Mouse (Mus musculus): ENCODE measurements around the gene H1f0. TPM values are rescaled to one million over a fixed set of nuclear protein-coding genes. Genes with fewer than 3 reads are reported as not detected.

H1f0 gene
- total RNA-seq, 2 experiments from 2014 or later: 262 to 304 TPM

DNA sequence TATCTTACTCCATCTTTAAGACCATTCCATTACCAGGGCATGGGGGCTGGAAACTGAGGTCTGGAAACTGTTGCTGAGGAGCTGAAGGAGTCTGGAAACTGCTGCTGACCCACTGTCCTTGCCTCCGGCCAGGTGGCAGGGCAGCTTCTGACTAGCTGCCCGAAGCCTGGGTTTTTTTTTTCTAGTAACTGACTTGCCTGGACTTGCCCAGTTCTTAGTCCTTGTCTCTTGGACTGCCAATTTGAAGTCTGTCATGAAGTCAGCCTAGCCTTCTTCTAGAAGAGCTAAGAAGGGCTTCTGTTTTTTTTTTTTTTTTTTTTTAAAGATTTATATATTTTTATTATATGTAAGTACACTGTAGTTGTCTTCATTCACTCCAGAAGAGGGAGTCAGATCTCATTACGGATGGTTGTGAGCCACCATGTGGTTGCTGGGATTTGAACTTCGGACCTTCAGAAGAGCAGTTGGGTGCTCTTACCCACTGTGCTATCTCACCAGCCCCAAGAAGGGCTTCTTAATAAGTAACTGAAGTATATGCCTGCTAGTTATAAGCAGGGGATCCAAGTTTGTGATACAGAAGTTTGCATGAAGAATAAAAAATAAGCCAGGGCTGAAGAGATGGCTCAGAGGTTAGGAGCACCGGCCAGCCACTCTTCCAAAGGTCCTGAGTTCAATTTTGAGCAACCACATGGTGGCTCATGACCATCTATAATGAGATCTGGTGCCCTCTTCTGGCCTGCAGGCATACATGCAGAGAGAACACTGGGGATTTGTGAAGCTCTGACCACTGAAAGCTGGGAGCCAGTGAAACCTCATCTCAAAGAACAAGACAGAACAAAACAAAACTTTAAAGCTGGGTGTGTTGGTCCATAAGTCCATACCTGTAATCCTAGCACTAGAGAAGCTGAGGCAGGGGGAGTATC is 43.1 kb downstream of the H1f0 start:
- peak; percentile 53 for DNase-seq

DNA sequence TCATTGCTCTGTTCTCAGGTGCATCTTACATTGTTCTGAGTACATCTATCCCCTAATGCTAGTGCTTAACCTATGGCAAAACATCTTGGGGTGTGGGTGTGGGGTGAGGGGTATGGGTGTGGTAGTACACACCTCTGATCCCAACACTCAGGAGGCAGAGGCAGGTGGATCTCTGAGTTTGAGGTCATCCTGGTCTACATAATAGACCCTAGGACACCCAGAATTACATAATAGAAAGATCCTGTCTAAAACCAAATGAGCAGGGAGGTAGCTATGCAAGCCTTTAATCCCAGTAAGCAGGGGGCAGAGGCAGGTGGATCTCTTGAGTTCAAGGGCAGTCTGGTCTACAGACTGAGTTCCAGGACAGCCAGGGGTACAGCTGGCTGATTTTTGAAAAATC is 45.5 kb downstream of the H1f0 start:
- DNase-seq: no peak

DNA sequence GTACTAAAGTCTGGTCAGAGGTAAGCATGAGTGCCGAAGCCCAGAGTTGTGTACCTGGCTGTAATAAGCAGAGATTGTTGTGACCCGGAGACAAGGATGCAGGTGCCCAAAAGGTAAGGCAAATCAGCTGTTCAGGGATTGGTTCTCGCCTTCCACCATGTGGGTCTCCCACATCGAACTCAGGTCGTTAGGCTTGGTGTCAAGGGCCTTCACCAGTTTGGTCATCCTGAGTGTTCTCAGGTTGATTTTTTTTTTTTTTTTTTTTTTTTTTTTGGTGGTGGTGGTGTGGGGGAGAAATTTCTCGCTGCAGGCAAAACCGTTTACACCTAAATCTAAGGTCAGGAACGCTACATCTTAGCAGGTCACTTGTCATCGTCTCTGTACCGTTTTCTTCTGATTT is 46.2 kb downstream of the H1f0 start:
- no peak for DNase-seq

DNA sequence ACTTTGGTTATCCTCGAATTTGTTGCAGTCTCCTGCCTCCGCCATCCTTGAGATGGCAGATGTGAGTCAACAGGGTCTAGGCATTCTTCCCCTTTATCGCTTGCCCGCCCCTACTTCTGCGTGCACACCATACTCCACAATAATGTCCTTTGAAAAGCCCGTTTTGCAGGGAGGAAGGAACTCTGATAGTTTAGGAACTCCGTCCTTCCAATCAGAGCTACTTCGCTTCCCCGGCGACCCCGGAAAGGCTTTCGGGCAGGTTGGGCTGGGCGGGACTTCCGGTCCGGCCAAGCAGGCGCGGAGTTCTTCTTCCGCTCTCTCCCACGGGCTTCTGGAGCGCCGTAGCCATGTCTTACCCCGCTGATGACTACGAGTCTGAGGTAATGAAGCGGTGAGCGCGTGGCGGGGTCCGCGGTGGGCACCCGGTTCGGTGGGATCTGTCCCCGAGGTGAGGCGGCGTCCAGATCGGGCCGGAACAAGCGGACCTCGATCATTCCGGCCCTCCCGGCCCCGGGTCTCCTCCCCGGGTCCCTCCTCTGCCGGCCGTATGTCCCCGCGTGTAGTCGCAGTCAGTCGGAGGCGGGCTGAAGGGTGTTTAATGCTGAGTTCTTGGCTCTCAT is 46.8 kb downstream of the H1f0 start, which contains the start of gene Eif3l:
TSS of gene Eif3l (plus strand) at position 267 of the 620 bp plus-strand sequence.
- DNase-seq: peak; percentile 91

DNA sequence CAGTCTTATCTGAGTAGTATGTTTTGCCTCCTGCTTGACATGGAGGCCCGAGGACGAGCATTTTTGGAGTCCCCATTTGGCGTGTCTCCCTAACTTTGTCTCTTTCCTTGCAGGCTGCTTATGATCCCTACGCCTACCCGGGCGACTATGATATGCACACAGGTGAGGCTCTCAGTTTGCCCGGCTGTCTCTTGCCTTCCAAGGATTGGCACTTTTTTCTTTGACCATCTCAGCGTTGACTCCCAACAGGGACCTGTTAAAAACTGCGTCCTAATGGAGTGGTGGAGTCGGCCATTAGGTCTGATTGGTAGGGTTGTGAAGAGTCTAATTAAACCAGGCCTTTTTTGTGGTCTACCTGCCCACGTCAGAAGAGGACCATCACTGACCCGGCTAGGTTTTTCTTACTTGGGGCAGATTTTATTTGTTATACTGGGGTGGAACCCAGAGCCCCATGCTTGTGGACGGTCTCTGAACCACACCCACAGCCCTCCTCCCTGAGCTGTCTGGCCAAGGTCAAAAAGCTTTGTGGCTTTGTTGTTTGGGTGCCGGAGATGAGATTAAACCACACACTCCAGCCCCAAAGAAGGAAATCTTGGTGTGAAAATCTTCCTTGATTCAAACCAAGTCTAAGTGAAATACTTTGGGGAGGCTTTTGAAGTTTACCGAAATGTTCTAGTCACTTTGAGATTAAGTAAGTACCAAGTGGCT is 47.6 kb downstream of the H1f0 start:
- no peak for DNase-seq

DNA sequence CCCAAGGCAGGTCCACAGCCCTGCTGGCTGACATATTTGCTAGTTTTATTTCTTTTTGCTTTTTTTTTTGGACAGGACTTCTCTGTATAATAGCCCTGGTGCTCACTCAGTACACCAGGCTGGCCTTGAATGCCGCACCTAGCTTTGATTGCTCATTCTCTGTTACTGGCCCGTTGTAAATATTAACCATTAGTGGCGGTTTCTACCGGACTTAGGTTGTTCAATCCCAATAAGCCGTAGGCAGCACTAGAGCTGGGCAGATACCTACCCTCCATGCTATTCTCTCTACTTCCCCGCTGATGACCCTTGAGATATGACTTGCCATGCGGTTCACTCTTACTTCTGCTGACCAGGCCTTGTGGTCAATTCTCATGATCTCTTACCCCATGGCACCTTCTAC is 51.3 kb downstream of the H1f0 start:
- DNase-seq: no peak

Small RNAs within 50 kb of the gene (microRNA-seq; reads per million reads assigned to microRNA genes)
- gene Mir6956: 0.35 to 1.2 reads per million in 2 experiments

Other genes starting within 250 kb of the H1f0 start
- gene Card10, start 225.4 kb upstream of the H1f0 start, total RNA-seq (2021): 10 to 100 TPM; 15.9 to 18.8 TPM
- 10 to 100 TPM; 55.3 to 59.9 TPM for gene Cdc42ep1, start 185.8 kb upstream of the H1f0 start, total RNA-seq (2021)
- gene Lgals2, start 172.9 kb upstream of the H1f0 start, total RNA-seq (2021): not detected
- 10 to 100 TPM; 47.1 to 47.6 TPM for gene Gga1, start 151.3 kb upstream of the H1f0 start, total RNA-seq (2021)
- under 1 TPM in 1 of 2 experiments, not detected in 1; 0.29 TPM for gene Gm49510, start 128.8 kb upstream of the H1f0 start, total RNA-seq (2021)
- 10 to 100 TPM in 1 of 2 experiments, 1 to 10 TPM in 1; 7.7 to 11.1 TPM for gene Sh3bp1, start 128.7 kb upstream of the H1f0 start, total RNA-seq (2021)
- 1 to 10 TPM; 9.3 to 9.4 TPM for gene Pdxp, start 114.5 kb upstream of the H1f0 start, total RNA-seq (2021)
- 100 to 1,000 TPM; 465 to 471 TPM for gene Lgals1, start 101.7 kb upstream of the H1f0 start, total RNA-seq (2021)
- gene Nol12, start 93.5 kb upstream of the H1f0 start, total RNA-seq (2021): 10 to 100 TPM; 20.2 to 22.6 TPM
- gene Triobp, start 80.7 kb upstream of the H1f0 start, total RNA-seq (2021): 10 to 100 TPM; 59.0 to 68.2 TPM
- not detected for gene Galr3, start 13.4 kb downstream of the H1f0 start, total RNA-seq (2021)
- gene Ankrd54, start 34.4 kb downstream of the H1f0 start, total RNA-seq (2021): 10 to 100 TPM; 11.8 to 12.7 TPM
- gene Eif3l, start 46.7 kb downstream of the H1f0 start, total RNA-seq (2021): 100 to 1,000 TPM; 103 to 109 TPM
- 100 to 1,000 TPM in 1 of 2 experiments, 10 to 100 TPM in 1; 92.8 to 101 TPM for gene Micall1, start 80.4 kb downstream of the H1f0 start, total RNA-seq (2021)
- gene Polr2f, start 112.6 kb downstream of the H1f0 start, total RNA-seq (2021): 100 to 1,000 TPM; 126 to 139 TPM
- 1 to 10 TPM; 1.2 to 2.1 TPM for gene 1700088E04Rik, start 112.8 kb downstream of the H1f0 start, total RNA-seq (2021)
- under 1 TPM; 0.55 to 0.90 TPM for gene Sox10, start 136.8 kb downstream of the H1f0 start, total RNA-seq (2021)
- 10 to 100 TPM; 24.5 to 26.0 TPM for gene Pick1, start 200.7 kb downstream of the H1f0 start, total RNA-seq (2021)
- under 1 TPM; 0.52 to 0.74 TPM for gene Gm49486, start 200.9 kb downstream of the H1f0 start, total RNA-seq (2021)
- gene Slc16a8, start 226.3 kb downstream of the H1f0 start, total RNA-seq (2021): under 1 TPM; 0.23 to 0.31 TPM

Measured in heart, postnatal 4 days (tissue).